Mouse (Mus musculus) lung, adult 2 months (tissue): ENCODE data around the gene Vti1a. TPM values are rescaled to one million over a fixed set of nuclear protein-coding genes. Genes with fewer than 3 reads are reported as not detected.

ENCODE experiments used
- DNase-seq: peaks from one replicate; pipeline ENCODE4 v3.0.0; 2022
- H3K4me1 ChIP-seq: fragments of 200-500 bp; 2 replicates; pipeline ENCODE4 v1.6.1; 2011; ENCODE audit warnings: low read length; ENCODE audit not compliant: control insufficient read depth, insufficient read depth
- H3K4me3 ChIP-seq: fragments of 200-500 bp; replicated peaks from 2 replicates; pipeline ENCODE3; 2011; ENCODE audit warnings: low read depth, mild to moderate bottlenecking, control low read depth, low read length; ENCODE audit errors: extremely low read depth
- CTCF ChIP-seq: fragments of 200-500 bp; IDR thresholded peaks from 2 replicates; pipeline ENCODE4 v1.5.1; 2011; ENCODE audit warnings: mild to moderate bottlenecking, low read length, control low read depth; ENCODE audit not compliant: insufficient read depth
- POLR2A ChIP-seq: fragments of 200-500 bp; IDR thresholded peaks from 2 replicates; pipeline ENCODE4 v1.6.1; 2011; ENCODE audit warnings: low read depth, mild to moderate bottlenecking, control low read depth, low read length, borderline replicate concordance; ENCODE audit errors: extremely low read depth
- WGBS: fragments of 180-500 bp; shearing (Covaris S2); methylation state at CpG from one replicate; pipeline ENCODE4 v1.1.7; 2018; 5-methylcytosine and 5-hydroxymethylcytosine counted together
- polyA plus RNA-seq: library from polyadenylated mRNA; depleted of rRNA; stranded (reverse); fragments of >200 nt; gene quantifications from 2 replicates; pipeline ENCODE4 v1.2.3, GENCODE M21; 2012

The Vti1a gene
- polyA plus RNA-seq, 1 experiment = 11.5 TPM

GRCm38 (mm10) chr19:55390323-55390722, 74.2 kb downstream of the Vti1a start:
- WGBS = 70% methylated on average over 11 of the region's 11 CpGs
- DNase-seq = no peak

GRCm38 (mm10) chr19:55401638-55402037, 85.5 kb downstream of the Vti1a start:
- H3K4me3 ChIP-seq = no peak overlapping the region
- no peak for DNase-seq
- TF ChIP-seq CTCF (no peak), POLR2A (no peak)
- 79% methylated on average over 11 of the region's 11 CpGs for WGBS
- H3K4me1 ChIP-seq = no peaks in the 10 kb centered on the region

More at GRCm38 (mm10) chr19:55390323-55390722, 74.2 kb downstream of the Vti1a start:
- no peak for TF ChIP-seq POLR2A
- no peak for TF ChIP-seq CTCF
- H3K4me1 ChIP-seq = no peaks in the 10 kb centered on the region
- no peak overlapping the region for H3K4me3 ChIP-seq

- no peak for TF ChIP-seq CTCF
- Histone ChIP-seq H3K4me1 (no peaks in the 10 kb centered on the region), H3K4me3 (no peak overlapping the region)
- DNase-seq = no peak
- WGBS = 59% methylated on average over 6 of the region's 6 CpGs
Observed at GRCm38 (mm10) chr19:55408486-55408885, 92.4 kb downstream of the Vti1a start.

- Histone ChIP-seq H3K4me3 (no peak overlapping the region), H3K4me1 (no peaks in the 10 kb centered on the region)
- DNase-seq = no peak
- WGBS = 93% methylated on average over 11 of the region's 11 CpGs
- TF ChIP-seq CTCF (no peak), POLR2A (no peak)
Observed at GRCm38 (mm10) chr19:55411415-55411814, 95.3 kb downstream of the Vti1a start.

GRCm38 (mm10) chr19:55411894-55412293, 95.8 kb downstream of the Vti1a start:
- TF ChIP-seq POLR2A = no peak
- TF ChIP-seq CTCF = no peak
- WGBS = 64% methylated on average over 2 of the region's 2 CpGs
- DNase-seq = no peak
- Histone ChIP-seq H3K4me3 (no peak overlapping the region), H3K4me1 (no peaks in the 10 kb centered on the region)

- Histone ChIP-seq H3K4me3 (no peak overlapping the region), H3K4me1 (no peaks in the 10 kb centered on the region)
- DNase-seq = no peak
- WGBS = 48% methylated on average over 8 of the region's 8 CpGs
- peak; percentile 82 for TF ChIP-seq CTCF
- TF ChIP-seq POLR2A = no peak
Observed at GRCm38 (mm10) chr19:55414050-55414449, 98.0 kb downstream of the Vti1a start.

- Histone ChIP-seq H3K4me3 (no peak overlapping the region), H3K4me1 (no peaks in the 10 kb centered on the region)
- DNase-seq = no peak
- no peak for TF ChIP-seq CTCF
- TF ChIP-seq POLR2A = no peak
- WGBS = 42% methylated on average over 3 of the region's 3 CpGs
Observed at GRCm38 (mm10) chr19:55418756-55419155, 102.7 kb downstream of the Vti1a start.

GRCm38 (mm10) chr19:55419961-55420360, 103.9 kb downstream of the Vti1a start:
- H3K4me3 ChIP-seq = no peak overlapping the region
- TF ChIP-seq POLR2A (no peak), CTCF (no peak)
- WGBS = 83% methylated on average over 3 of the region's 3 CpGs
- DNase-seq = no peak
- H3K4me1 ChIP-seq = no peaks in the 10 kb centered on the region

- no peak overlapping the region for H3K4me3 ChIP-seq
- 92% methylated on average over 5 of the region's 5 CpGs for WGBS
- no peaks in the 10 kb centered on the region for H3K4me1 ChIP-seq
- no peak for DNase-seq
- TF ChIP-seq POLR2A (no peak), CTCF (no peak)
Observed at GRCm38 (mm10) chr19:55421816-55422215, 105.7 kb downstream of the Vti1a start.

GRCm38 (mm10) chr19:55422311-55423064, 106.4 kb downstream of the Vti1a start:
- no peak for DNase-seq
- no peak for TF ChIP-seq POLR2A
- TF ChIP-seq CTCF = no peak
- 93% methylated on average over 18 of the region's 18 CpGs for WGBS
- Histone ChIP-seq H3K4me1 (no peaks in the 10 kb centered on the region), H3K4me3 (no peak overlapping the region)
